Mouse (Mus musculus) midbrain, embryonic 14.5 days (tissue): ENCODE results near the gene Aco2. TPM values are rescaled to one million over a fixed set of nuclear protein-coding genes. Genes with fewer than 3 reads are reported as not detected.

Experiments used
- polyA plus RNA-seq: library from polyadenylated mRNA; unstranded; fragments of >200 nt; fragmentation: Nextera tagmentation; extraction: Ambion mirVana; gene quantifications from 2 replicates; pipeline ENCODE4 v1.2.1, GENCODE M21; 2014

Aco2 gene
- polyA plus RNA-seq, 1 experiment from 2014 or later: 221 TPM

Other genes starting within 250 kb of the Aco2 start
- gene L3mbtl2, start 208.4 kb upstream of the Aco2 start, polyA plus RNA-seq: 25.4 and 29.0 TPM in 2 replicates
- gene Chadl, start 175.0 kb upstream of the Aco2 start, polyA plus RNA-seq: 25.2 and 34.8 TPM in 2 replicates
- gene Zc3h7b, start 127.3 kb upstream of the Aco2 start, polyA plus RNA-seq: 61.2 and 63.8 TPM in 2 replicates
- gene Rangap1, start 126.8 kb upstream of the Aco2 start, polyA plus RNA-seq: 118 and 119 TPM in 2 replicates
- gene Tef, start 69.9 kb upstream of the Aco2 start, polyA plus RNA-seq: 12.9 and 19.6 TPM in 2 replicates
- 11.7 and 14.4 TPM in 2 replicates for gene Tob2, start 13.5 kb upstream of the Aco2 start, polyA plus RNA-seq
- gene Phf5a, start 398 bp upstream of the Aco2 start, polyA plus RNA-seq: 139 and 149 TPM in 2 replicates
- 67.7 and 74.2 TPM in 2 replicates for gene Polr3h, start 53.9 kb downstream of the Aco2 start, polyA plus RNA-seq
- gene Csdc2, start 64.5 kb downstream of the Aco2 start, polyA plus RNA-seq: 167 and 188 TPM in 2 replicates
- 67.1 and 94.5 TPM in 2 replicates for gene Pmm1, start 88.6 kb downstream of the Aco2 start, polyA plus RNA-seq
- gene 1700029P11Rik, start 108.2 kb downstream of the Aco2 start, polyA plus RNA-seq: not detected in 2 replicates
- gene Xrcc6, start 115.5 kb downstream of the Aco2 start, polyA plus RNA-seq: 28.3 and 36.9 TPM in 2 replicates
- 39.7 and 51.0 TPM in 2 replicates for gene Desi1, start 161.6 kb downstream of the Aco2 start, polyA plus RNA-seq
- 243 and 254 TPM in 2 replicates for gene Snu13, start 175.3 kb downstream of the Aco2 start, polyA plus RNA-seq
- 0.04 TPM in 1 of 2 replicates, not detected in the other for gene 4930407I10Rik, start 186.8 kb downstream of the Aco2 start, polyA plus RNA-seq
- gene Mei1, start 197.7 kb downstream of the Aco2 start, polyA plus RNA-seq: 0.07 TPM in 1 of 2 replicates, not detected in the other